Mouse (Mus musculus) olfactory bulb, adult 2 months (tissue): ENCODE results near the gene Spag16.

Source experiments
- CTCF ChIP-seq: fragments of 200-500 bp; IDR thresholded peaks from 2 replicates; pipeline ENCODE4 v1.5.1; 2012; ENCODE audit warnings: low read depth, mild to moderate bottlenecking, low read length, moderate library complexity; ENCODE audit not compliant: insufficient read depth
- POLR2A ChIP-seq: fragments of 200-500 bp; IDR thresholded peaks from 2 replicates; pipeline ENCODE4 v1.6.1; 2012; ENCODE audit warnings: mild to moderate bottlenecking, low read depth, low read length, moderate library complexity; ENCODE audit not compliant: insufficient read depth

- TF ChIP-seq CTCF (no peak), POLR2A (no peak)
Observed at GRCm38 (mm10) chr1:69826806-69827703, at the start of gene Spag16.
